Mouse (Mus musculus): ENCODE measurements around the gene Lmbr1l. TPM values are rescaled to one million over a fixed set of nuclear protein-coding genes. Genes with fewer than 3 reads are reported as not detected.

Lmbr1l gene
- total RNA-seq, 2 experiments from 2014 or later: 17.7 to 27.7 TPM

GRCm38 (mm10) chr15:98869342-98870178 is 48.5 kb downstream of the Lmbr1l start:
- peak; percentile 41 for DNase-seq

DNA sequence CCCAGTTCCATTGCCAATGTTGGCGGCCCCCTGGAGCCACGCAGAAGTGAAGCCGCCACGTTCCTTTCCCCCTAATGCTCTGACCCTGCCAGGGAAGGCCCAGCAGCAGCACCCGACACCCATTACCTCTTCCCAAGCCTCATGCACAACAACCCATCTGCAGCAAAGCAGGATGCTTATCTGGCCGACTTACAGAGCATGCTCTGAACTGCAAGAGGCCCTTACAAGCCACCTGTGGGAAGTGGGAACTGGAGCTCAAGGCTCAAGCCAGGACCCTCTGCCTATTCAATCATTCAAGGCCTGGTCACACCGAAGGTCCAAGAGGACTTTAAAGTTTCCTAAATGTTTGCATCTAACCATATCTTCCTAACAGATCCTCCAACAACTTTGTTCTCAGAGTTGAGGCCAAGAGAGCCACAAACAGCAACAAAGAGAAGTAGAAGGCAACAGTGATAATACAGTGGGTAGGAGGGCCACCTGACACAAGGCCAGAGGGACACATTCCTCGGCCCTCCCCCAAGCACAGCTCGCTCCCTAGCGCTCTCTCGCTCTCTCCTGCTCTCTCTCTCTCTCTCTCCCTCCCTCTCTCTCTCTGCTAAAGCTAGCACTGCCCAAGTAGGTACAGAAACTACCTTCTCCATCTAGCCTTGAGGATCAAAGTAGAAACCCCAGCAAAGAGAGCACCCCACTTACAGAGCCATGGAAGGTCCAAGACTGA is 49.5 kb downstream of the Lmbr1l start:
- no peak for DNase-seq

GRCm38 (mm10) chr15:98867321-98867720 is 50.7 kb downstream of the Lmbr1l start:
- DNase-seq: peak; percentile 63

DNA sequence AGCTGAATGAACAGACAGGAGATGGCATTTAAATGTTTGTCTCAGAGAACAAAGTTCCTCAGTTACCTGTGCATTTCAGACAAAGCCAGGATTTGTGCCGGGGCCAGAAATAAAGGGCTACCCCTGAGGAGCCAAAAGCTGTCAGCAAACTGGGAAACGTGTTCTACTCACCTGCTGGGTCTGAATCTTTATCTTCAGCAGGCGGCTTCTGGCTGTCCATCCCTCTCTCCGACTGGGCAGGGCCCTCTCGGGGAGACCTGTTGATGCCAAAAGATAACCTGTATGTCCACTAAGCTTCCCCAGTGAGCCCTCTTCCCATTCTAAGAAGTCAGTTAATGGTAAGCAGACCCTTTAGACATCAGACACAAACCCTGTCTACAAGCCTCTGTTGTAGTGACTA is 51.5 kb downstream of the Lmbr1l start:
- DNase-seq: no peak

- no peak for DNase-seq
Measured at GRCm38 (mm10) chr15:98865771-98866170, 52.3 kb downstream of the Lmbr1l start.

GRCm38 (mm10) chr15:98864951-98865350 is 53.1 kb downstream of the Lmbr1l start:
- no peak for DNase-seq

GRCm38 (mm10) chr15:98863451-98863958 is 54.5 kb downstream of the Lmbr1l start:
- DNase-seq: no peak

DNA sequence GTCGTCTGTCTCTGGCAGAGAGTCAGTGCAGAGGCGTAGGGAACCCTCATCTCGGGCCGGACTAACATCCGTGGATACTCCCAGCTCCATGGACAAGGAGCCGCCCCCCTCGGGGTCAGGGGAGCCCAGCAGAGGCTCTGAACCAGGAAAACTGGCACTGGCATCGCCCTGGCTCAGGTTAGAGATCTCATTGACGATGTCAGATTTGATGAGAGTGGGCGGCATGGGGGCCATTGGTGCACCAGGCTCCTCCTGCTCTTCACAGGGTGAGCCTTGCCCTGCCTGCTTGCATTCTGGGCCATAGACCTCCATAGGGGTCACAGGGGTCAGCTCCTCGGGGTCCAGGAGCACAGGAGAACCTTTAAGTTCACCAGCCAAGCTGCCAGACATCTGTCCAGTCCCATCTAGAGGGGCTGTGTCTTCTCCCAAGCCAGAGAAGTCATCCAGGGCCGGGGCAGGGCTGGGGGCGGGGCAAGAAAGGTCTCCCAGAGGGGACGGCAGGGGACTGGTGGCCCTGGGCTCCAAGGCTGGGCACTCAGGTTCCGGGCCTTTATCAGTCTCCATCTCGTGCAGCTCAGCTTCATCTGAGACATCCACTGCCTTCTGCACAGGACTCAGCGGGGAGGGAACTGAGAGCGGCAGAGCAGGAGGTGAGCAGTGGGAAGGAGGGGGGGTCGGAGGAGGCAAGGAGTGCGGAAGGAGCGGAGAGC is 56.2 kb downstream of the Lmbr1l start:
- DNase-seq: no peak

GRCm38 (mm10) chr15:98860921-98861320 is 57.1 kb downstream of the Lmbr1l start:
- DNase-seq: no peak

- no peak for DNase-seq
Measured at GRCm38 (mm10) chr15:98859319-98860043, 58.5 kb downstream of the Lmbr1l start.

DNA sequence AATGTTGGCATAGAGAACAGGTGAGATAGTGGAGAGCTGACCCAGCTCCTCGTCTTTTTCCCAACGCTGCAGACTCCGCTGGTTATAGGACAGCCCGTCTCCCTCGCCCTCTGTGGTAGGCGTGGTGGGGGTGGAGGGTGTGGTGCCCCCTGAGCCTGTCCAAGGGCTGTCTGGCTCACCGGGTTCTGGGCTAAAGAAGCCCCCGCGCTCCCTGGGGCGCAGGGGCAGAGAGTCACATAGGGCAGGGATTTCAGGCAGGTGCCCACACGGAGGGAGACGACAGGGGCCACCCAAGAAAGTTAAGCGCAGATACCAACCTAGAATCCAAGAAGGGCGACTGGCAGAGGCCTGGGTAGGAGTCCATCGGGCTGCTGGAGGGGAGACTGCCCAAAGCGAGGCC is 63.8 kb downstream of the Lmbr1l start:
- no peak for DNase-seq

Other genes starting within 250 kb of the Lmbr1l start
- gene Rnd1, start 240.8 kb downstream of the Lmbr1l start, total RNA-seq (2021): 1 to 10 TPM; 1.9 to 2.3 TPM
- under 1 TPM; 0.61 to 0.63 TPM for gene Ccdc65, start 210.0 kb downstream of the Lmbr1l start, total RNA-seq (2021)
- 10 to 100 TPM in 1 of 2 experiments, 1 to 10 TPM in 1; 8.8 to 11.9 TPM for gene Fkbp11, start 190.0 kb downstream of the Lmbr1l start, total RNA-seq (2021)
- 10 to 100 TPM; 92.4 to 94.7 TPM for gene Arf3, start 155.0 kb downstream of the Lmbr1l start, total RNA-seq (2021)
- gene Wnt10b, start 140.1 kb downstream of the Lmbr1l start, total RNA-seq (2021): 1 to 10 TPM in 1 of 2 experiments, under 1 TPM in 1; 0.96 to 1.1 TPM
- gene Wnt1, start 128.4 kb downstream of the Lmbr1l start, total RNA-seq (2021): under 1 TPM in 1 of 2 experiments, not detected in 1; 0.12 TPM
- gene Ddn, start 108.7 kb downstream of the Lmbr1l start, total RNA-seq (2021): under 1 TPM; 0.09 to 0.21 TPM
- 10 to 100 TPM; 65.7 to 71.5 TPM for gene Prkag1, start 86.7 kb downstream of the Lmbr1l start, total RNA-seq (2021)
- 10 to 100 TPM; 47.5 to 64.2 TPM for gene Kmt2d, start 47.0 kb downstream of the Lmbr1l start, total RNA-seq (2021)
- 1 to 10 TPM; 2.6 to 4.5 TPM for gene Rhebl1, start 23.7 kb downstream of the Lmbr1l start, total RNA-seq (2021)
- 1 to 10 TPM; 2.6 to 3.2 TPM for gene Dhh, start 19.7 kb downstream of the Lmbr1l start, total RNA-seq (2021)
- 100 to 1,000 TPM; 329 to 414 TPM for gene Tuba1b, start 16.3 kb upstream of the Lmbr1l start, total RNA-seq (2021)
- not detected for gene Gm49450, start 35.3 kb upstream of the Lmbr1l start, total RNA-seq (2021)
- gene Tuba1a, start 35.5 kb upstream of the Lmbr1l start, total RNA-seq (2021): 100 to 1,000 TPM; 202 to 313 TPM
- 100 to 1,000 TPM; 144 to 176 TPM for gene Tuba1c, start 111.7 kb upstream of the Lmbr1l start, total RNA-seq (2021)
- gene Prph, start 136.9 kb upstream of the Lmbr1l start, total RNA-seq (2021): 10 to 100 TPM; 24.0 to 59.0 TPM
- 1 to 10 TPM; 8.2 to 9.8 TPM for gene Troap, start 156.3 kb upstream of the Lmbr1l start, total RNA-seq (2021)
- under 1 TPM in 1 of 2 experiments, not detected in 1; 0.18 TPM for gene C1ql4, start 169.6 kb upstream of the Lmbr1l start, total RNA-seq (2021)
- gene Dnajc22, start 174.9 kb upstream of the Lmbr1l start, total RNA-seq (2021): 10 to 100 TPM; 15.0 to 21.8 TPM
- gene Spats2, start 207.7 kb upstream of the Lmbr1l start, total RNA-seq (2021): 10 to 100 TPM; 19.2 to 21.5 TPM

Measured in adrenal gland, postnatal 10 days (tissue).